Mouse (Mus musculus): ENCODE results near the gene Myog. TPM values are rescaled to one million over a fixed set of nuclear protein-coding genes. Genes with fewer than 3 reads are reported as not detected.

Gene Myog
- 3.7 and 4.2 TPM in 2 replicates for polyA plus RNA-seq (2014; fragmentation: Nextera tagmentation; extraction: Ambion mirVana)

- 47% methylated on average over 11 of the region's 11 CpGs for WGBS (ENCODE audit: insufficient replicate concordance)
- H3K27ac ChIP-seq (ENCODE audit: low read depth, low read length) = no peak within 1 kb of the TSS
- H3K4me2 ChIP-seq = no peak within 1 kb of the TSS
- no peaks in the 10 kb centered on the region for H3K36me3 ChIP-seq (ENCODE audit: control insufficient read depth, insufficient read depth, low read length)
- H3K4me1 ChIP-seq (ENCODE audit: control insufficient read depth, insufficient read depth, low read length) = 0 out of 2 replicates have a peak, but pooled peaks cover 3% of the 10 kb centered on the region
- H3K4me3 ChIP-seq (ENCODE audit: low read depth, low read length) = no peak within 1 kb of the TSS
- no peak within 1 kb of the TSS for H3K9ac ChIP-seq (ENCODE audit: low read depth, low read length)
- no peaks in the 10 kb centered on the region for H3K27me3 ChIP-seq (ENCODE audit: control insufficient read depth, insufficient read depth, low read length)
- ATAC-seq (replicated peaks; ENCODE audit: insufficient number of reproducible peaks, low FRiP score, low TSS enrichment) = no peak
- no peaks in the 10 kb centered on the region for H3K9me3 ChIP-seq (replicated peaks; ENCODE audit: control insufficient read depth, low read length)
These were observed at the start of gene Myog for GRCm38 (mm10) chr1:134289598-134290099. Gene Myog, plus strand, starts transcription at chr1:134289989.

GRCm38 (mm10) chr1:134240701-134241100 lies 49.1 kb upstream of the Myog start:
- no peak overlapping the region for H3K9ac ChIP-seq (ENCODE audit: low read depth, low read length)
- no peak overlapping the region for H3K4me2 ChIP-seq
- 78% methylated on average over 9 of the region's 9 CpGs for WGBS (ENCODE audit: insufficient replicate concordance)
- H3K4me1 ChIP-seq (ENCODE audit: control insufficient read depth, insufficient read depth, low read length) = peaks cover 27% of the 10 kb centered on the region
- no peak overlapping the region for H3K27ac ChIP-seq (ENCODE audit: low read depth, low read length)
- H3K36me3 ChIP-seq (ENCODE audit: control insufficient read depth, insufficient read depth, low read length) = no peaks in the 10 kb centered on the region
- H3K27me3 ChIP-seq (ENCODE audit: control insufficient read depth, insufficient read depth, low read length) = peaks cover 16% of the 10 kb centered on the region
- H3K4me3 ChIP-seq (ENCODE audit: low read depth, low read length) = no peak overlapping the region
- H3K9me3 ChIP-seq (replicated peaks; ENCODE audit: control insufficient read depth, low read length) = no peaks in the 10 kb centered on the region
- ATAC-seq (replicated peaks; ENCODE audit: insufficient number of reproducible peaks, low FRiP score, low TSS enrichment) = no peak

- H3K9me3 ChIP-seq (replicated peaks; ENCODE audit: control insufficient read depth, low read length) = no peaks in the 10 kb centered on the region
- peaks cover 21% of the 10 kb centered on the region for H3K4me1 ChIP-seq (ENCODE audit: control insufficient read depth, insufficient read depth, low read length)
- no peak for ATAC-seq (replicated peaks; ENCODE audit: insufficient number of reproducible peaks, low FRiP score, low TSS enrichment)
- no peak overlapping the region for H3K4me2 ChIP-seq
- H3K27ac ChIP-seq (ENCODE audit: low read depth, low read length) = no peak overlapping the region
- no peak overlapping the region for H3K4me3 ChIP-seq (ENCODE audit: low read depth, low read length)
- H3K9ac ChIP-seq (ENCODE audit: low read depth, low read length) = no peak overlapping the region
- no peaks in the 10 kb centered on the region for H3K36me3 ChIP-seq (ENCODE audit: control insufficient read depth, insufficient read depth, low read length)
- WGBS (ENCODE audit: insufficient replicate concordance) = 65% methylated on average over 8 of the region's 8 CpGs
- peaks cover 11% of the 10 kb centered on the region for H3K27me3 ChIP-seq (ENCODE audit: control insufficient read depth, insufficient read depth, low read length)
These were observed 48.5 kb upstream of the Myog start for GRCm38 (mm10) chr1:134241298-134241697.

GRCm38 (mm10) chr1:134242286-134242685 lies 47.5 kb upstream of the Myog start:
- Histone ChIP-seq H3K27me3 (ENCODE audit: control insufficient read depth, insufficient read depth, low read length) (peaks cover 3% of the 10 kb centered on the region), H3K27ac (ENCODE audit: low read depth, low read length) (no peak overlapping the region), H3K4me3 (ENCODE audit: low read depth, low read length) (no peak overlapping the region), H3K36me3 (ENCODE audit: control insufficient read depth, insufficient read depth, low read length) (no peaks in the 10 kb centered on the region), H3K9me3 (replicated peaks; ENCODE audit: control insufficient read depth, low read length) (no peaks in the 10 kb centered on the region), H3K4me1 (ENCODE audit: control insufficient read depth, insufficient read depth, low read length) (peaks cover 20% of the 10 kb centered on the region), H3K4me2 (no peak overlapping the region), H3K9ac (ENCODE audit: low read depth, low read length) (no peak overlapping the region)
- 74% methylated on average over 2 of the region's 2 CpGs for WGBS (ENCODE audit: insufficient replicate concordance)
- no peak for ATAC-seq (replicated peaks; ENCODE audit: insufficient number of reproducible peaks, low FRiP score, low TSS enrichment)

- no peak overlapping the region for H3K27ac ChIP-seq (ENCODE audit: low read depth, low read length)
- H3K4me2 ChIP-seq = no peak overlapping the region
- no peak overlapping the region for H3K4me3 ChIP-seq (ENCODE audit: low read depth, low read length)
- no peaks in the 10 kb centered on the region for H3K36me3 ChIP-seq (ENCODE audit: control insufficient read depth, insufficient read depth, low read length)
- peaks cover 20% of the 10 kb centered on the region for H3K4me1 ChIP-seq (ENCODE audit: control insufficient read depth, insufficient read depth, low read length)
- no peaks in the 10 kb centered on the region for H3K9me3 ChIP-seq (replicated peaks; ENCODE audit: control insufficient read depth, low read length)
- 73% methylated on average over 6 of the region's 6 CpGs for WGBS (ENCODE audit: insufficient replicate concordance)
- no peak for ATAC-seq (replicated peaks; ENCODE audit: insufficient number of reproducible peaks, low FRiP score, low TSS enrichment)
- H3K27me3 ChIP-seq (ENCODE audit: control insufficient read depth, insufficient read depth, low read length) = peaks cover 3% of the 10 kb centered on the region
- no peak overlapping the region for H3K9ac ChIP-seq (ENCODE audit: low read depth, low read length)
These were observed 46.3 kb upstream of the Myog start for GRCm38 (mm10) chr1:134243505-134243904.

- Histone ChIP-seq H3K27ac (ENCODE audit: low read depth, low read length) (no peak overlapping the region), H3K9ac (ENCODE audit: low read depth, low read length) (peak overlapping the region; percentile 54), H3K4me1 (ENCODE audit: control insufficient read depth, insufficient read depth, low read length) (peaks cover 18% of the 10 kb centered on the region), H3K4me2 (peak overlapping the region; percentile 45), H3K4me3 (ENCODE audit: low read depth, low read length) (no peak overlapping the region), H3K9me3 (replicated peaks; ENCODE audit: control insufficient read depth, low read length) (no peaks in the 10 kb centered on the region), H3K36me3 (ENCODE audit: control insufficient read depth, insufficient read depth, low read length) (no peaks in the 10 kb centered on the region), H3K27me3 (ENCODE audit: control insufficient read depth, insufficient read depth, low read length) (peaks cover 3% of the 10 kb centered on the region)
- WGBS (ENCODE audit: insufficient replicate concordance) = 21% methylated on average over 35 of the region's 35 CpGs
- peak; percentile 79 for ATAC-seq (replicated peaks; ENCODE audit: insufficient number of reproducible peaks, low FRiP score, low TSS enrichment)
These were observed 45.6 kb upstream of the Myog start for GRCm38 (mm10) chr1:134243948-134244914.

- Histone ChIP-seq H3K27me3 (ENCODE audit: control insufficient read depth, insufficient read depth, low read length) (peaks cover 3% of the 10 kb centered on the region), H3K4me2 (no peak overlapping the region), H3K9me3 (replicated peaks; ENCODE audit: control insufficient read depth, low read length) (no peaks in the 10 kb centered on the region), H3K4me3 (ENCODE audit: low read depth, low read length) (no peak overlapping the region), H3K9ac (ENCODE audit: low read depth, low read length) (no peak overlapping the region), H3K4me1 (ENCODE audit: control insufficient read depth, insufficient read depth, low read length) (peaks cover 12% of the 10 kb centered on the region), H3K27ac (ENCODE audit: low read depth, low read length) (no peak overlapping the region), H3K36me3 (ENCODE audit: control insufficient read depth, insufficient read depth, low read length) (no peaks in the 10 kb centered on the region)
- ATAC-seq (replicated peaks; ENCODE audit: insufficient number of reproducible peaks, low FRiP score, low TSS enrichment) = no peak
- 79% methylated on average over 14 of the region's 14 CpGs for WGBS (ENCODE audit: insufficient replicate concordance)
These were observed 44.6 kb upstream of the Myog start for GRCm38 (mm10) chr1:134245004-134245717.

GRCm38 (mm10) chr1:134246590-134246989 lies 43.2 kb upstream of the Myog start:
- no peak overlapping the region for H3K27ac ChIP-seq (ENCODE audit: low read depth, low read length)

More at GRCm38 (mm10) chr1:134246590-134246989, 43.2 kb upstream of the Myog start:
- Histone ChIP-seq H3K36me3 (ENCODE audit: control insufficient read depth, insufficient read depth, low read length) (no peaks in the 10 kb centered on the region), H3K9me3 (replicated peaks; ENCODE audit: control insufficient read depth, low read length) (no peaks in the 10 kb centered on the region), H3K4me1 (ENCODE audit: control insufficient read depth, insufficient read depth, low read length) (peaks cover 12% of the 10 kb centered on the region), H3K4me3 (ENCODE audit: low read depth, low read length) (no peak overlapping the region), H3K9ac (ENCODE audit: low read depth, low read length) (no peak overlapping the region), H3K4me2 (no peak overlapping the region), H3K27me3 (ENCODE audit: control insufficient read depth, insufficient read depth, low read length) (peaks cover 3% of the 10 kb centered on the region; the same call in 1 of the 2 replicates)
- WGBS (ENCODE audit: insufficient replicate concordance) = 45% methylated on average over 4 of the region's 4 CpGs
- no peak for ATAC-seq (replicated peaks; ENCODE audit: insufficient number of reproducible peaks, low FRiP score, low TSS enrichment)
